Mouse (Mus musculus) MEL (cell line): ENCODE data around the gene Hlf. TPM values are rescaled to one million over a fixed set of nuclear protein-coding genes. Genes with fewer than 3 reads are reported as not detected.

Experiments
- DNase-seq: peaks from one replicate; pipeline ENCODE4 v3.0.0; 2011; ENCODE audit warnings: low read depth, low spot score
- H3K27ac ChIP-seq: 2 replicates; pipeline ENCODE4 v1.5.1; 2012; ENCODE audit warnings: low read depth, mild to moderate bottlenecking, control low read depth, low read length, moderate library complexity; ENCODE audit not compliant: control insufficient read depth
- H3K27me3 ChIP-seq, 2 experiments: fragments of 150-350 bp in 1 of 2; sonication (generic) in 1 of 2; 2 replicates each; pipeline ENCODE4 v1.6.1; 2012; ENCODE audit warnings: low read length in 2 of 2, mild to moderate bottlenecking in 2 of 2, improper control_type of control experiment in 1 of 2, moderate library complexity in 1 of 2; ENCODE audit not compliant: insufficient read depth in 2 of 2, control insufficient read depth in 1 of 2
- H3K36me3 ChIP-seq, 2 experiments: 2 replicates each; pipeline ENCODE4 v1.6.1; 2012 to 2014; ENCODE audit warnings: low read length in 2 of 2, improper control_type of control experiment in 1 of 2, inconsistent platforms in 1 of 2, mild to moderate bottlenecking in 1 of 2; ENCODE audit not compliant: insufficient read depth in 2 of 2, control insufficient read depth in 1 of 2
- H3K4me1 ChIP-seq, 2 experiments: fragments of 150-350 bp in 1 of 2; sonication (generic) in 1 of 2; 2 replicates each; pipeline ENCODE4 v1.6.1; 2012; ENCODE audit warnings: low read length in 2 of 2, improper control_type of control experiment in 1 of 2, mild to moderate bottlenecking in 1 of 2; ENCODE audit not compliant: insufficient read depth in 2 of 2, control insufficient read depth in 1 of 2
- H3K4me3 ChIP-seq, 2 experiments: fragments of 150-350 bp in 1 of 2; sonication (generic) in 1 of 2; 2 replicates each; pipeline ENCODE4 v1.5.1; 2012; ENCODE audit warnings: low read depth in 2 of 2, low read length in 2 of 2, mild to moderate bottlenecking in 2 of 2, moderate library complexity in 2 of 2, control low read depth in 1 of 2, improper control_type of control experiment in 1 of 2; ENCODE audit not compliant: control insufficient read depth in 1 of 2, insufficient read depth in 1 of 2
- H3K79me2 ChIP-seq: 2 replicates; pipeline ENCODE4 v1.6.1; 2012; ENCODE audit warnings: mild to moderate bottlenecking, low read length, moderate library complexity; ENCODE audit not compliant: control insufficient read depth, poor library complexity, insufficient read depth
- H3K9ac ChIP-seq: 2 replicates; pipeline ENCODE4 v1.6.1; 2012; ENCODE audit warnings: low read depth, mild to moderate bottlenecking, control low read depth, low read length, moderate library complexity; ENCODE audit not compliant: control insufficient read depth, poor library complexity, severe bottlenecking
- H3K9me3 ChIP-seq: fragments of 150-350 bp; sonication (generic); replicated peaks from 2 replicates; pipeline ENCODE4 v1.6.1; 2012; ENCODE audit warnings: mild to moderate bottlenecking, low read length, improper control_type of control experiment, moderate library complexity; ENCODE audit not compliant: insufficient read depth
- BHLHE40 ChIP-seq: IDR thresholded peaks from 2 replicates; pipeline ENCODE4 v1.6.1; 2012; ENCODE audit warnings: low read depth, mild to moderate bottlenecking, inconsistent platforms, low read length, improper control_type of control experiment, borderline replicate concordance
- CTCF ChIP-seq, 3 experiments: IDR thresholded peaks in 2 of 3; conservative IDR thresholded peaks in 1 of 3; 2 replicates each; pipeline ENCODE4 v1.5.1; 2011 to 2012; ENCODE audit warnings: low read length in 3 of 3, low read depth in 2 of 3, mild to moderate bottlenecking in 2 of 3, improper control_type of control experiment in 1 of 3, inconsistent platforms in 1 of 3, mixed read lengths in 1 of 3, moderate library complexity in 1 of 3; ENCODE audit not compliant: control insufficient read depth in 1 of 3, insufficient read depth in 1 of 3, poor library complexity in 1 of 3, severe bottlenecking in 1 of 3
- ELF1 ChIP-seq: IDR thresholded peaks from 2 replicates; pipeline ENCODE4 v1.6.1; 2014; ENCODE audit warnings: low read depth, mild to moderate bottlenecking, inconsistent platforms, low read length, improper control_type of control experiment, moderate library complexity
- EP300 ChIP-seq, 2 experiments: IDR thresholded peaks; 2 replicates each; pipeline ENCODE4 v1.6.1; 2011; ENCODE audit warnings: improper control_type of control experiment in 2 of 2, low read length in 2 of 2, low read depth in 1 of 2, mild to moderate bottlenecking in 1 of 2
- GATA1 ChIP-seq: IDR thresholded peaks from 2 replicates; pipeline ENCODE4 v1.6.1; 2011; ENCODE audit warnings: low read depth, low read length, improper control_type of control experiment
- KAT2A ChIP-seq: conservative IDR thresholded peaks from 2 replicates; pipeline ENCODE4 v1.6.1; 2012; ENCODE audit warnings: low read depth, low read length, improper control_type of control experiment, inconsistent platforms
- MAFK ChIP-seq: IDR thresholded peaks from 2 replicates; pipeline ENCODE4 v1.6.1; 2011; ENCODE audit warnings: low read depth, mild to moderate bottlenecking, low read length, improper control_type of control experiment, borderline replicate concordance
- MAX ChIP-seq: IDR thresholded peaks from 2 replicates; pipeline ENCODE4 v1.6.1; 2011; ENCODE audit warnings: low read length, improper control_type of control experiment
- MAZ ChIP-seq: IDR thresholded peaks from 2 replicates; pipeline ENCODE4 v1.6.1; 2012; ENCODE audit warnings: low read depth, mild to moderate bottlenecking, inconsistent platforms, low read length, improper control_type of control experiment
- MEF2A ChIP-seq: IDR thresholded peaks from 2 replicates; pipeline ENCODE4 v1.6.1; 2014; ENCODE audit warnings: low read depth, mild to moderate bottlenecking, inconsistent platforms, low read length, improper control_type of control experiment; ENCODE audit not compliant: poor library complexity, insufficient replicate concordance, severe bottlenecking; ENCODE audit errors: extremely low read depth
- MXI1 ChIP-seq: IDR thresholded peaks from 2 replicates; pipeline ENCODE4 v1.6.1; 2011; ENCODE audit warnings: mild to moderate bottlenecking, low read depth, low read length, improper control_type of control experiment
- NELFE ChIP-seq: IDR thresholded peaks from 2 replicates; pipeline ENCODE4 v1.6.1; 2011; ENCODE audit warnings: low read depth, low read length, improper control_type of control experiment
- NRF1 ChIP-seq: IDR thresholded peaks from 2 replicates; pipeline ENCODE4 v1.6.1; 2014; ENCODE audit warnings: low read depth, mild to moderate bottlenecking, inconsistent platforms, low read length, improper control_type of control experiment, moderate library complexity; ENCODE audit not compliant: poor library complexity, insufficient read depth, severe bottlenecking
- POLR2A ChIP-seq, 2 experiments: IDR thresholded peaks; 2 replicates each; pipeline ENCODE4 v1.6.1; 2011 to 2012; ENCODE audit warnings: low read length in 2 of 2, mild to moderate bottlenecking in 2 of 2, control low read depth in 1 of 2, improper control_type of control experiment in 1 of 2, low read depth in 1 of 2, moderate library complexity in 1 of 2; ENCODE audit not compliant: control insufficient read depth in 1 of 2, insufficient read depth in 1 of 2, poor library complexity in 1 of 2
- POLR2AphosphoS2 ChIP-seq: IDR thresholded peaks from 2 replicates; pipeline ENCODE4 v1.6.1; 2011; ENCODE audit warnings: low read length, improper control_type of control experiment
- POLR2AphosphoS5 ChIP-seq: IDR thresholded peaks from 2 replicates; pipeline ENCODE4 v1.6.1; 2012; ENCODE audit warnings: low read depth, borderline replicate concordance, mild to moderate bottlenecking, inconsistent platforms, low read length, moderate library complexity, mixed read lengths
- RAD21 ChIP-seq: IDR thresholded peaks from 2 replicates; pipeline ENCODE4 v1.6.1; 2011; ENCODE audit warnings: mild to moderate bottlenecking, low read depth, low read length, improper control_type of control experiment
- SIN3A ChIP-seq: IDR thresholded peaks from 2 replicates; pipeline ENCODE4 v1.6.1; 2012; ENCODE audit warnings: low read length, improper control_type of control experiment, inconsistent platforms
- SMC3 ChIP-seq: IDR thresholded peaks from 2 replicates; pipeline ENCODE4 v1.6.1; 2011; ENCODE audit warnings: low read depth, low read length, improper control_type of control experiment
- TBP ChIP-seq: IDR thresholded peaks from 2 replicates; pipeline ENCODE4 v1.8.0; 2011; ENCODE audit warnings: low read depth, low read length, improper control_type of control experiment
- UBTF ChIP-seq: IDR thresholded peaks from 2 replicates; pipeline ENCODE4 v1.6.1; 2012; ENCODE audit warnings: low read depth, mild to moderate bottlenecking, inconsistent platforms, low read length, improper control_type of control experiment, moderate library complexity, borderline replicate concordance; ENCODE audit not compliant: insufficient read depth
- USF1 ChIP-seq: IDR thresholded peaks from 2 replicates; pipeline ENCODE4 v1.6.1; 2014; ENCODE audit warnings: low read depth, mild to moderate bottlenecking, inconsistent platforms, low read length, improper control_type of control experiment, moderate library complexity
- ZC3H11A ChIP-seq: IDR thresholded peaks from 2 replicates; pipeline ENCODE4 v1.6.1; 2012; ENCODE audit warnings: low read depth, mild to moderate bottlenecking, inconsistent platforms, low read length, improper control_type of control experiment
- ZKSCAN1 ChIP-seq: IDR thresholded peaks from 2 replicates; pipeline ENCODE4 v1.6.1; 2012; ENCODE audit warnings: low read depth, mild to moderate bottlenecking, inconsistent platforms, low read length, improper control_type of control experiment, moderate library complexity
- polyA plus RNA-seq, 2 experiments: library from polyadenylated mRNA; stranded (reverse) in 1 of 2; unstranded in 1 of 2; fragments of >175 nt in 1 of 2; fragments of >200 nt in 1 of 2; gene quantifications; 2 replicates each; pipeline versions ENCODE4 v1.2.1 to v1.2.4; 2012; ENCODE audit warnings: low replicate concordance in 2 of 2, low read depth in 1 of 2; ENCODE audit not compliant: insufficient read length in 2 of 2, insufficient read depth in 1 of 2, missing spikeins in 1 of 2
- total RNA-seq: library from RNA; depleted of rRNA; stranded (reverse); fragments of 300-350 nt; gene quantifications from 2 replicates; pipeline ENCODE4 v1.2.3, GENCODE M21; 2012

The Hlf gene
- total and polyA plus RNA-seq, 3 experiments: 0.42 to 1.5 TPM; not detected in 1

GRCm38 (mm10) chr11:90347667-90348459, 42.8 kb downstream of the Hlf start:
- no peaks in the 10 kb centered on the region for H3K9me3 ChIP-seq
- no peak for TF ChIP-seq RAD21
- TF ChIP-seq MAZ: no peak
- TF ChIP-seq POLR2AphosphoS2: no peak
- TF ChIP-seq MAFK: no peak
- no peak for TF ChIP-seq SIN3A
- TF ChIP-seq TBP: no peak
- TF ChIP-seq NRF1: no peak
- no peak for TF ChIP-seq MAX
- TF ChIP-seq ZKSCAN1: no peak
- TF ChIP-seq MXI1: no peak
- TF ChIP-seq MEF2A: no peak
- TF ChIP-seq GATA1: no peak
- TF ChIP-seq POLR2A (IDR thresholded peaks at IDR 0.05; ENCODE audit: control insufficient read depth in 1 of 2, insufficient read depth in 1 of 2, low read depth in 1 of 2, low read length in 2 of 2, poor library complexity in 1 of 2): no peak
- no peak for TF ChIP-seq CTCF (IDR thresholded peaks at IDR 0.05 in 2 of 3, conservative IDR thresholded peaks at IDR 0.05 in 1 of 3; ENCODE audit: control insufficient read depth in 1 of 3, insufficient read depth in 1 of 3, low read depth in 2 of 3, low read length in 3 of 3, poor library complexity in 1 of 3, severe bottlenecking in 1 of 3)
- no peaks in the 10 kb centered on the region for H3K4me1 ChIP-seq
- H3K27ac ChIP-seq: no peak overlapping the region
- no peak overlapping the region for H3K9ac ChIP-seq
- H3K4me3 ChIP-seq: no peak overlapping the region
- H3K27me3 ChIP-seq: no peaks in the 10 kb centered on the region
- no peaks in the 10 kb centered on the region for H3K36me3 ChIP-seq
- DNase-seq: no peak
- no peaks in the 10 kb centered on the region for H3K79me2 ChIP-seq

GRCm38 (mm10) chr11:90345746-90346145, 44.9 kb downstream of the Hlf start:
- no peaks in the 10 kb centered on the region for H3K36me3 ChIP-seq

More at GRCm38 (mm10) chr11:90345746-90346145, 44.9 kb downstream of the Hlf start:
- Histone ChIP-seq H3K27me3 (no peaks in the 10 kb centered on the region), H3K4me1 (no peaks in the 10 kb centered on the region), H3K4me3 (no peak overlapping the region), H3K9ac (no peak overlapping the region), H3K79me2 (no peaks in the 10 kb centered on the region), H3K9me3 (no peaks in the 10 kb centered on the region), H3K27ac (no peak overlapping the region)
- TF ChIP-seq EP300 (IDR thresholded peaks at IDR 0.05; ENCODE audit: low read depth in 1 of 2, low read length in 2 of 2) (no peak), SMC3 (no peak), NRF1 (no peak), ZC3H11A (no peak), GATA1 (no peak), USF1 (no peak), KAT2A (no peak), ELF1 (no peak), MAFK (no peak), POLR2AphosphoS5 (no peak), NELFE (no peak), UBTF (no peak), SIN3A (no peak), BHLHE40 (no peak), MXI1 (no peak)
- no peak for DNase-seq
